Mouse (Mus musculus): ENCODE results near the gene Plekhh3. TPM values are rescaled to one million over a fixed set of nuclear protein-coding genes. Genes with fewer than 3 reads are reported as not detected.

Gene Plekhh3
- polyA plus RNA-seq, 1 experiment from 2014 or later, result 11.8 TPM

DNA sequence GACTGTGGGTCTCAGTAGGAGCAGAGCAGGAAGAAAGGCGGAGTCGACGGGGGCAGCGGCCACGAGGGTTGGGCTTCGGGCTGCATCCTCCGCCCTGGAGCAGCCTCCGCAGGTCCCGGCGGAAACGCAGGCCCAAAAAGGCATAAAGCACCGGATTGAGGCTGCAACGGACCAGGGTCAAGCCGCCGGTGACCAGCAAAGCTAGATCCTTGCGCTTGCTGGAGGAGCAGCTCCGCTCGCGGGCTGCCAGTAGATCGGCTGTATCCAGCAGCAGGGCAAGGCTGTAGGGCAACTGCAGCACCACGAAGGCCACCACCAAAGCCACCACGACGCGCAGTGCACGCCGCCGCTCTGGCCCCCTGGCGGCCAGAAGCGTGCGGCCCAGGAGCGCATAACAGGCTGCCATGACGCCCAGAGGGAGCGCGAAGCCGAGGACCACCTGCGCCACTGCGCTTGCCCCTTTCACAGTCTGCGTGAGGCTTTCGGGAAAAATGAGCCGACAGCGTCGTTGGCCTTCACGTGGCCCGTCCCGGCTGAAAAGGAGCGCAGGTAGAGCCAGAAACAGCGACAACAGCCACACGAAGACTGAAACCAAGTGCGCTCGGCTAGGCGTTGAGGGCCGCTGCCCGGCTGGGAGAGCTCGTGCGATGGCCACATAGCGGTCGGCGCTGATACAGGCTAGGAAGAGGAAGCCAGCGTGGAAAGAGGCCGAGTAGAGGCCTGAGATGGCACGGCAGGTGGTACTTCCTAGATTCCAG is 2.7 kb upstream of the Plekhh3 start:
- 2% methylated on average over 61 of the region's 61 CpGs for WGBS
- Histone ChIP-seq H3K9me3 (no peaks in the 10 kb centered on the region), H3K36me3 (no peaks in the 10 kb centered on the region), H3K27me3 (ENCODE audit: insufficient read depth, poor library complexity, severe bottlenecking) (peaks cover 89% of the 10 kb centered on the region), H3K4me3 (peak overlapping the region; percentile 46), H3K4me1 (replicated peaks) (peaks cover 93% of the 10 kb centered on the region), H3K27ac (peak overlapping the region; percentile 79)
- DNase-seq (ENCODE audit: low spot score), result peak; percentile 88

DNA sequence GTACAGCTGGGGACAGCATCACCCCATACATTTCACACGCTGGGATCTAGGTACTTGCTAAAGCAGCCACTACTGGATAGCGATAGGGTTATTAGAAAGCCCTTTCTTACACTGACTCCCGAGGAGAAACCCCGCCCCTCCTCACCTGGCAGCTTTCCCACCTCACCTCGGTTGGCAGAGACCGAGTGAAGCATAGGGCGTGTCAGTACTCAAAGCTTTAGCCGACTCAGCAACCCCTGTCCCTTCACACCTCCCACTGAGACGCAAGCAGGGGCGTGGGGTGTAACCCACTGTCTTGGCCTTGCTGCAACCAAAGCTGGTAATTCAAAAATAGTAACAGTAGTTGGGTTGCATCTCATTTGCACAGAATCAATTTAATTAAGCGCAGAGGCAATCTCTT is 2.0 kb upstream of the Plekhh3 start:
- Histone ChIP-seq H3K4me3 (peak overlapping the region; percentile 46), H3K9me3 (no peaks in the 10 kb centered on the region), H3K27me3 (ENCODE audit: insufficient read depth, poor library complexity, severe bottlenecking) (peaks cover 89% of the 10 kb centered on the region), H3K4me1 (replicated peaks) (peaks cover 93% of the 10 kb centered on the region), H3K27ac (peak overlapping the region; percentile 79), H3K36me3 (peaks cover 2% of the 10 kb centered on the region; the same call in 1 of the 2 replicates)
- WGBS, result 3% methylated on average over 11 of the region's 11 CpGs
- no peak for DNase-seq (ENCODE audit: low spot score)

DNA sequence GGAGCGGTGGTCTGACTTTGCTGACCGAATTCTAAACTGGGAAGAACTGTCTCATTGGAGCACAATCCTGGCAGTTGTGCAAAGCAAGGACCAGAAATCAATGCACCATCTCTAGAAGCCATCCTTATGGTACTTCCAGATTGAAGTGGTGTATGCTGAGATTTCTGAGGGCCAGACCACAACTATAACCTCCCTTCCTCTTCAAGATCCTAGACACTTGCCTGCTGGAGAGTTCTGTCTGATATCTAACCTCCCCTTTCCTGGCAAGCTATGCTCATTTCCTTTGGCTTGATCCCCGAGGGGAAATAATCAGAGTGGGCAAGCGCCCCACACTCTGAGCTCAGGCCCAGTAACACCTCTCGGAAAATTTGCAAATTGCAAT is 1.3 kb upstream of the Plekhh3 start:
- peaks cover 89% of the 10 kb centered on the region for H3K27me3 ChIP-seq (ENCODE audit: insufficient read depth, poor library complexity, severe bottlenecking)
- peaks cover 92% of the 10 kb centered on the region for H3K4me1 ChIP-seq (replicated peaks)
- WGBS, result 8% methylated on average over 5 of the region's 5 CpGs
- no peak for DNase-seq (ENCODE audit: low spot score)
- no peaks in the 10 kb centered on the region for H3K9me3 ChIP-seq
- peaks cover 9% of the 10 kb centered on the region for H3K36me3 ChIP-seq
- peak overlapping the region; percentile 82 for H3K27ac ChIP-seq
- peak overlapping the region; percentile 66 for H3K4me3 ChIP-seq

DNA sequence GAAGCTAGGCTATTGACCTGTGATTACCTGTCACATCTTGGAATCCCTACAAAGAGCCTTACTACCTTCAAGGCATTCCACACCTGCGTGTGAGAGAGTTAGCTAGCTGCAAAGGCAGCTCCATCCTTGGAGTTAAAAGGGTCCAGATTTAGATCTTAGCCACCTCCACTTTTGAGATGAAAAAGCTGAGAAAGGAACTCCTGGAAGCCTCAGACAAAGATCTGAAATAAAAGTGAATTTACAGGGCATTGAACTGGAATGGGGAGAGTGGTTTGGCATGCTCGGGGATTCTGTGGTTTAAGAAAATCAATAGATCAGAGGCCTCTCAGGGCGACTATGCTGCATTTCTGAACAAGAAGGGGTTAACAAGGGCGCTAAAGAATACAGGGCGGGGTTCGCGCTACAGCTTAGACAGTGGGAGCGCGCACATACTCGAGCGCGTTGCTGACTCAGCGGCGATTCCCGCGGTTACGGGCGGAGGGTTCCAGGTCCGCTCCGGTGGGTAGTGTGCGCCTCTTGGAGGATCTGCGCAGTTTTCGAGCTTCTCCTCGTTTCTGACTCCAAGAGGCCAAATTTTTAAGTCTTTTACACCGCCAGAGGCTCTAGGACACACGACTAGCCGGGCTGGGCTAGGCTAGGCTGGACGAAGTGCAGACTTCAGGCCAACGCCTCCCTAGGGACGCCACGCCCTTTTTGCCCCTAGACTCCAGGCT is 726 bp upstream of the Plekhh3 start:
- under 1% methylated on average over 31 of the region's 31 CpGs for WGBS
- DNase-seq (ENCODE audit: low spot score), result peak; percentile 82
- Histone ChIP-seq H3K36me3 (peaks cover 14% of the 10 kb centered on the region), H3K4me3 (peak overlapping the region; percentile 66), H3K9me3 (no peaks in the 10 kb centered on the region), H3K27ac (peak overlapping the region; percentile 82), H3K4me1 (replicated peaks) (peaks cover 89% of the 10 kb centered on the region), H3K27me3 (ENCODE audit: insufficient read depth, poor library complexity, severe bottlenecking) (peaks cover 89% of the 10 kb centered on the region)

DNA sequence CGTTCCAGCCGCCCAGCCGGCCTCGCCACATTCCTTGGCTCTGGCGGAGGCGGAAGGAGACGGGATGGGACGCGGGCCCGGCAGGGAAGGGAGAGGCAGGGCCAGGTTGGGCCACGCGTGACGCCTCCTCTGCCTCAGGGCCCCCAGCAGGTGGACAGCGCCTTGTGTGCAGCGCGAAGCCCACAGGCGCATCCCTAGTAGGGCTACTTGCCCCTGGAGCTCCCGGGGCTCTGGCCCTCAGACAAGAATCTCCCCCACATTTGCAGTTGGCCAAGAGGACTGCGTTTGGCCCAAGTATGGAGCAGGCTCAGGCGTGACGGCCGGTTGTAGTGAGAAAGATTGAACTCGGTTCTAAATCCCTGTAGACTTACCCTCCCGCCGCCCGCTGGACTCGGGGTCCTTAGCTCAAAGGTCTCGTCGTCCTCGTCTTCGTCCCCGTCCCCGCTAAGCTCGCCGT is 769 bp downstream of the Plekhh3 start, which contains the start of gene Cntnap1:
Gene Cntnap1 (plus strand): TSS at position 170 of the 457 bp plus-strand sequence.
- Histone ChIP-seq H3K9me3 (no peaks in the 10 kb centered on the region), H3K27me3 (ENCODE audit: insufficient read depth, poor library complexity, severe bottlenecking) (peaks cover 89% of the 10 kb centered on the region), H3K36me3 (peaks cover 23% of the 10 kb centered on the region), H3K27ac (peak within 1 kb of the TSS; percentile 86), H3K4me3 (peak within 1 kb of the TSS; percentile 66), H3K4me1 (replicated peaks) (peaks cover 79% of the 10 kb centered on the region)
- DNase-seq (ENCODE audit: low spot score), result peak; percentile 47
- WGBS, result 1% methylated on average over 35 of the region's 35 CpGs

DNA sequence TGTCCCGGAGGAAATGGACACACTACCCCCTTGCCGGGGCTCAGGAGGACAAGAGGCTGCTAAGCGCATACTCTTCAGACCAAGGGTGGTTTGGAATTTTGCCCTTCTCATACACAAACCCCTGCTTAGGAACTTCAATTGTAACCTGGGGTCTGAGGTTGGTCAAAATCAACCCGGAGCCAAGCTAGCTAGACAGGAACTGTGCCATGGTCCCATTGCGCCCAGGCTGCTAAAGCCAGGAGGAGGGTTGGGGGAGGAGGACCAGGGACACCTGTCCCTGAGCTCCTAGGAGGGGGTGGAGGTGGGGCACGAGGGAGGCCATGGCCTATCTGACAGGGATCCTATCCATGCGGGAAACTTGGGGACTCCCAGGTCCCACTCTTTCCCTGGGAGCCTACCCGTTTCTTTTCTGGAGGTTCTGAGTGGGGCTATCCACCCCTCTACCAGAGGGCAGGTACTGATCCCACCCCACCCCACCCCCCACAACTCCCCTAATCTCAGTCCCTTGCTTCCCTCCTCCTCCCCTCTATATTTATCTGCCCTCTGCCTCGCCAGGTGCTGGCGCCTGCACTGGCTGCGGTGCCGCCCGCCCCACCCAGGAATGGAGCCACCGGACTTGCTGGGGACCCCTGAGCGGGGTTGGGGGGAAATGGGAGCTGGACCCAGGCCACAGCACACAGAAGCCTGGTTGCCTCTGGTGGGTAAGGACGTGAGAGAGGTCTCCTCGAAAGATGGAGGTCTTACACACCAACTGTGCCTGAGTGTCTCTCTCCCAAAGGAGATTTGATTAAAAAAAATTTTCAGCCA is 1.6 kb downstream of the Plekhh3 start:
- peaks cover 23% of the 10 kb centered on the region for H3K36me3 ChIP-seq
- H3K27me3 ChIP-seq (ENCODE audit: insufficient read depth, poor library complexity, severe bottlenecking), result peaks cover 89% of the 10 kb centered on the region
- H3K4me1 ChIP-seq (replicated peaks), result peaks cover 80% of the 10 kb centered on the region
- H3K9me3 ChIP-seq, result no peaks in the 10 kb centered on the region
- peak overlapping the region; percentile 66 for H3K4me3 ChIP-seq
- H3K27ac ChIP-seq, result no peak overlapping the region
- 13% methylated on average over 17 of the region's 17 CpGs for whole genome bisulfite sequencing
- no peak for DNase-seq (ENCODE audit: low spot score)

GRCm38 (mm10) chr11:101168301-101168980 is 2.7 kb downstream of the Plekhh3 start:
- WGBS, result 59% methylated on average over 18 of the region's 18 CpGs
- H3K9me3 ChIP-seq, result no peaks in the 10 kb centered on the region
- peaks cover 80% of the 10 kb centered on the region for H3K4me1 ChIP-seq (replicated peaks)
- H3K27ac ChIP-seq, result no peak overlapping the region
- peaks cover 90% of the 10 kb centered on the region for H3K27me3 ChIP-seq (ENCODE audit: insufficient read depth, poor library complexity, severe bottlenecking)
- no peak for DNase-seq (ENCODE audit: low spot score)
- peak overlapping the region; percentile 66; the same call in 1 of the 2 replicates for H3K4me3 ChIP-seq
- peaks cover 31% of the 10 kb centered on the region for H3K36me3 ChIP-seq

GRCm38 (mm10) chr11:101167963-101168300 is 3.2 kb downstream of the Plekhh3 start:
- H3K4me3 ChIP-seq, result no peak overlapping the region
- no peaks in the 10 kb centered on the region for H3K9me3 ChIP-seq
- peaks cover 80% of the 10 kb centered on the region for H3K4me1 ChIP-seq (replicated peaks)
- 40% methylated on average over 8 of the region's 8 CpGs for WGBS
- peaks cover 36% of the 10 kb centered on the region for H3K36me3 ChIP-seq
- no peak for DNase-seq (ENCODE audit: low spot score)
- H3K27ac ChIP-seq, result no peak overlapping the region
- peaks cover 90% of the 10 kb centered on the region for H3K27me3 ChIP-seq (ENCODE audit: insufficient read depth, poor library complexity, severe bottlenecking)

- WGBS, result 45% methylated on average over 19 of the region's 19 CpGs
- H3K4me1 ChIP-seq (replicated peaks), result peaks cover 80% of the 10 kb centered on the region
These were observed 3.8 kb downstream of the Plekhh3 start for GRCm38 (mm10) chr11:101167211-101167962.

DNA sequence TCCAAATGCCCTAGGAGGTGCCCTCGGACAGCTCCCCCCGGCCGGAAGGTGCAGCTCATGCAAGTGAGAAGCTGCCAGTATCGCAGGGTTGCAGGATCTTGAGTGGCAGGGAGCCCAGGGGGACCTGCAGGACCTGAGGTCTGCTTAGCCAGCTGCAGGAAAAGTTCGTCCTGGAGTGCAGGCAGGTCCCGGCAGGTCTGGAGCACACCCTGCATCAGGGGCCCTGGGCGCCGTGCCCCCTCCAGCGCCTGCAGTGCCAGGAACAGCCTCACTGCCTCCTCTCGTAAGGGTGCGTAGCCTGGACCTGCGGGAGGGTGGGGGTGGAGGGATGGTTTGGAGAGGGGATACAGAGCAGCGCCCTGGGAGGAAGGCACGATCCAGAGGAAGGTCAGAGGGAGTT is 4.8 kb downstream of the Plekhh3 start:
- 43% methylated on average over 14 of the region's 14 CpGs for WGBS
- DNase-seq (ENCODE audit: low spot score), result no peak
- no peak overlapping the region for H3K4me3 ChIP-seq
- no peaks in the 10 kb centered on the region for H3K9me3 ChIP-seq
- peaks cover 70% of the 10 kb centered on the region for H3K4me1 ChIP-seq (replicated peaks)
- H3K27me3 ChIP-seq (ENCODE audit: insufficient read depth, poor library complexity, severe bottlenecking), result peaks cover 98% of the 10 kb centered on the region
- H3K36me3 ChIP-seq, result peaks cover 52% of the 10 kb centered on the region
- no peak overlapping the region for H3K27ac ChIP-seq

More at GRCm38 (mm10) chr11:101167211-101167962, 3.8 kb downstream of the Plekhh3 start:
- no peak overlapping the region for H3K4me3 ChIP-seq
- DNase-seq (ENCODE audit: low spot score), result no peak
- H3K27ac ChIP-seq, result no peak overlapping the region
- H3K36me3 ChIP-seq, result peaks cover 42% of the 10 kb centered on the region
- peaks cover 91% of the 10 kb centered on the region for H3K27me3 ChIP-seq (ENCODE audit: insufficient read depth, poor library complexity, severe bottlenecking)
- no peaks in the 10 kb centered on the region for H3K9me3 ChIP-seq

GRCm38 (mm10) chr11:101164677-101165580 is 6.2 kb downstream of the Plekhh3 start:
- peak; percentile 46 for DNase-seq (ENCODE audit: low spot score)
- Histone ChIP-seq H3K4me3 (peak overlapping the region; percentile 46), H3K27me3 (ENCODE audit: insufficient read depth, poor library complexity, severe bottlenecking) (peaks cover 97% of the 10 kb centered on the region), H3K4me1 (replicated peaks) (peaks cover 57% of the 10 kb centered on the region), H3K9me3 (no peaks in the 10 kb centered on the region), H3K36me3 (peaks cover 52% of the 10 kb centered on the region), H3K27ac (no peak overlapping the region)
- WGBS, result 6% methylated on average over 35 of the region's 35 CpGs

Measured in hindbrain, embryonic 10.5 days (tissue).